Mouse (Mus musculus) urinary bladder, adult 18-20 months (tissue): ENCODE measurements at regions not wholly inside any gene's neighbourhood (a gene's known extent, or its start where the extent isn't known, plus 50 kb on each side); places are given as distances from the start of the nearest gene placed in this dataset.

Experiments
- DNase-seq, 2 experiments: peaks; one replicate each; pipeline ENCODE4 v3.0.0; 2022; ENCODE audit warnings: low spot score in 2 of 2, mixed read lengths in 2 of 2

DNA sequence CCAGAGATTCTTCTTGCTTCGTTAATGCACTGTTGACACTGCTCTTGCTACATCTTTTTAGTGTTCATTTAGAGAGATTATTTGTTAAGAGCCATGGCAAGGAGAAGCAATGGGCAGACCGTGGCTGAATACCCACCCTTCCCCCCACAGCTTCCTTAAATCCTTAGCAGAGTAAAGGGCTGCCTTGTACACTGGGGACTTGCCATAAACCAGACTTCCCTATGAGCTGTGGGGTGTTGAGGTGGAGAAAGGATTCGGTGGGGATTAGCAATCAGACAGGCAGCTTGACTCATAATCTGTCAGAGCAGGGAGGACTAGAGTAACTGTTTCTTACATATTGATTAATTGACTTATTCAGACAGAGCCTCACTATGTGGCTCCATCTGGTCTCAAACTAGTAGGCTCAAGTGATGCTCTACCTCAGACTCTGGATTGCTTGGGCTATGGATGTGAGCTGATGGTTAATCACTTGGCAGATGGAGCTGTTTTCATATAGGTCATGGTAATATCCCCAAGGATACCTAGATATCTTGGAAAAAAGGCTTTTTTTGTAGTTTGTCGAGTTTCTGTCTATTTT lies 166.7 kb downstream of the Cmpk2 start:
- no peak for DNase-seq

DNA sequence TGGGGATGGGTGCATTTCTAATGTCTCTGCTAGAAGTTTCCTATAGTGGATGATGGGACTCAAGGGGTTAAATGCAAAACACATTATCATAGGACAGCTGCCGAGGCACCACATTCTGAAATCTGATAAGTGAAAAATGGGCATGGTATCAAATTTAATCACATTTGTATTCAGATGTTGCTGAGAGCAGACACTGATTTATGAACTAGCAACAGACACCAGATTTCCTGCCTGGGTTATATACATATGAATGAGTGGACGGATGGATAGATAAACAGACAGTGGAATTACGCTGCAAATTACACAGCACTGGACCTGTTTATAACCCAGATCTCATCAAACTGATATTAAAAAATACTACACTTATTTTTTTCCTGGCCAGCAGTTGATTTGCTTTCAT lies 166.2 kb downstream of the Cmpk2 start:
- no peak for DNase-seq

DNA sequence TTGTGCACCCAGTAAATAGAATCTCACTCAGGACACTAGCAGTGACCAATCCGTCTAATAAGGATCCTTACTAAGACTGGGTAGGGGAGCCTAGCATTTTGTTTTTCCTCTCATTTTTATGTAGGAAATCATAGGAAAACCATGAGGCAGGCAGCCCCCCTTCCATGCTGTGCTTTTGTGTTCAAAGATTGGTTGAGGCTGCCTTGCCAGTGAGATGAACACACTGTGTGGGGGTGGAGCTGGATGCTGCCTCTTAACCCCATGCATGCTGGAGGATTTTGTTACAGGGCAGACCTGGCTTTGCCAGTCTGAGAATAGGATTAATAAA lies 162.8 kb downstream of the Cmpk2 start:
- DNase-seq, result no peak

DNA sequence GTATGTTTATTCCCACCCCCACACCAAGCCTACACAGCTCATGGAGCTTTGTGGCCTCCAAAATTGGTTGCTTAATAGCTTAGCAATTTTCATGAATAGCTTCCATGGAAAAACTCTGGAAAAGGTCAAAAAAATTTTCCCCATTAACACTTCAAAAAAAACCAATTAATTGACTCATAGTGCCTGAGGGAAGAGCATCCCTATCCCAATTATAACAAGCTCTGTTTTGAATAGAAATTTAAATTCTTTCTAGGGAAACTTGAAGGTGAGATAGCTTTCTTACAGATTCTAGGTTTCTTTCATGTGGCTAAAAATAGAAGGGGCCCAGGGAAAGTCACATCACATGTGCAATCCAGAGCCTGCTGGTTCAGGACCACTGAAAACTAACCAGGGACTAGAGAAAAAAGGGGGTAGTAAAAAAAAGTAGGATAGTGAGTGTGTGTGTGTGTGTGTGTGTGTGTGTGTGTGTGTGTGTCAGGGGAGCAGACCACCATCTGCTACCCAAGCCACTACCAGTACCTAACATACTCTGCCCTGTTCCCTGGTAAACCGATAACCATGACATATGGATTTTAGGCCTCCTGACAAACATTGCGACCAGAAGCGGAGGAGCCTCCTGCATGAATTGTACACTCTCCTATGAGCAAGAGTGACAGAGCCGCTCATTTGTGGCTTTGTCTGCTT lies 162.2 kb downstream of the Cmpk2 start:
- DNase-seq, result no peak

DNA sequence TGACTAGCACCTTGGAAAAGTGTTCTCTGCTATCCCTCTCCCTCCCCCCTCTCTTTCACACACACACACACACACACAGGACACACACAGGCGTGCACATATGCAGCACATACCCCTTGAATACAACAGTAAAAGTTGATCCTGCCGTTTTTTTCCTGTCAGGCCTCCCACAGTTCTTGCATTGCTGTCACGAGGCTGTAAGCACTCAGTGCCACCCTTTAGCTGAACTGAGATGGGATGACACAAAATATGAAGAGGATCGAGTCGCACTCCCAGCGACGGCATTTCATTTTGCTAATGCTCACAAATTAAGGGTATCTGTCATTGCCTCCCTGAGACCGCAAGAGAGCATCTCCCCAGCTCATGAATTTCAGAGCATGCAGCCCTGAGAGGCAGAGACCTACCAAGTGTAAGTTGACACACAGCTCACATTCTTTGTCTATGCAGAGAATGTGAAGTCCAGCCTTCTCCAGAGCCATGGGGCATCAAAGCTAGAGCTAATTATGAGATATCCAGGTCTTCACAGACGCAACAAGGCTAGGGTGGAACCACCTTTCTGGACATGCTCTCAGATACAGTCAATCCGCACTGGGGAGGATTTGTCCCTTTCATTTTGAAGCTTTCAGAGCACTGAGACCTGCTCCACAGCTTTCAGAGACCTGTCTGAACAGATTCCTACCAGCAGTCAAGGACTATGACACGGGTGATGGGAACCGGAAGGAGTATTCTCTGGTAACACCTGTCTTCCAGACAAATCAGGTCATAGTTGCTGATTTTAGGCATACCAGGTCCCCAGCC lies 152.3 kb downstream of the Cmpk2 start:
- no peak for DNase-seq

DNA sequence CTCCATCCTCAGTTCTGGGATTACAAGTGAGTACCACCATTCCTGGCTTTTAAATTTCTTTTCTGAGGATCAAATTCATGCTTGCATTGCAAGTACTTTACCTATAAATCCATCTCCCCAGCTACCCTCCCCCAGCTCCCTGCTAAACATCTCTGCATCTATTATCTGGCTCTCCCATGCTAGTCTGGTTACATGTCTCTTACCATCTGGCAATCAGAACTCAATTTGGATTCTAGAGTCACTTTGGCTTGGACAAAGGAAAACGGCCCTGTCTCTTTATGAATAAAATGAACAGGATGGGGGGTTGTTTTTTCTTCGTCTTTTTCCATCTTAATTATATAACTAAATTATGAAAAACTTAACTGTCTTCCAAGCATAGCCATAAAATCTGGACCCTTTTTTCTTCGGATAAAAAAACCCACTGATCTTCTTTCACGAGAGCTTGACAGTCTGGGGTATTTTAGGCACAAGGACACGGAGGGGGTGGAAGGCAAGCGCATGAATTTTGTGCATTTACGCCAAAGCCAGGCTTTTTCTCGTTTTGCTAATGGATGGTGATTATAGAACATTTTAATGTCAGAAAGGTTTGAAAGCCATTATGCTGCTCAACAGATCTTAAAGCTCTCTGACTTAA lies 151.6 kb downstream of the Cmpk2 start:
- DNase-seq, result no peak

DNA sequence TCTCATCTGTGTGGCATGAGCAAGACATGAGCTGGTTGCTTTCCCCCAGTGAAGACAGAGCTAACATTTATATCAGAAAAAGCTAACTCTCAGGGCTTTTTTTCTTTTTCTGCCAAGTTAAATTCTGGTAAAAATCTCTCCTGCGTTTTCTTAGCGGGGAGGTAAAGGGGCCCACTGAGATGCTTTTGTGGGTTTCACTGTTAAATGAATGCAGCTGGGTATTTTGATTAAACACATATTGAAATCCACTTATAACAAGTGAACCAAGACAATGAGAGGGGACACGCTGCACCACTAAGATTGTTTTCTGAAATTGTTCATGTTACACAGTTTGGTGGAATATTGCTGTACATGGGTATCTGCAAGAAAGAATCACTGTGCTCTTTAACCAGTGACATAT lies 149.0 kb downstream of the Cmpk2 start:
- no peak for DNase-seq

DNA sequence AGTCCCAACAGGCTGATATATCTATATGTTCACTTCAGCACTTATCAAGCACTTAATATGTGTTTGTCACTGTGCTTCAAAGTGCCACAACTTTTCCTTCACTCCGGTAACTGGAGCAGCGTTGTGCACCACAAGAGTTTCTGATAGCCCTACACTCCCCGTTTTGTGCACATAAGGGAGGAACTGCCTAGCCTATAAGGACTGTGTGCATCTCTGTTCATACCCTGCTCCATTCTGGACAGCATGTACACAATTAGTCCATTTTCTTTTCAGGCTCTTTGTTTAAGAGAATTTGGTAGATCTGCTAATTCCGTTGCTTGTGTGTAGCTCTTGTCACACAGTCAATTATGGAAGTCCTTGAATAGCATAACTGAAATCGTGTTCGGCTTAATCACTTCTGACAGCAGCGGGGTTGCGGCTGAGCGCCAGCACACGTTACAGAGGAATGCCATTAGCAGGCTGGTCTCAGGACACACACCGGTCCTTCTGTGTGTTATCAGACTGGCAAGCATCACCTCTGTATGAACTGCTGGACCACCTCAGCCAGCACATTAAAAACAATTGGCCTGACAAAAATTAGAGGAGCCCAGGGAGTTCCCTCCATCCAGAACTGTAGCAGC lies 144.2 kb downstream of the Cmpk2 start:
- DNase-seq, result no peak

DNA sequence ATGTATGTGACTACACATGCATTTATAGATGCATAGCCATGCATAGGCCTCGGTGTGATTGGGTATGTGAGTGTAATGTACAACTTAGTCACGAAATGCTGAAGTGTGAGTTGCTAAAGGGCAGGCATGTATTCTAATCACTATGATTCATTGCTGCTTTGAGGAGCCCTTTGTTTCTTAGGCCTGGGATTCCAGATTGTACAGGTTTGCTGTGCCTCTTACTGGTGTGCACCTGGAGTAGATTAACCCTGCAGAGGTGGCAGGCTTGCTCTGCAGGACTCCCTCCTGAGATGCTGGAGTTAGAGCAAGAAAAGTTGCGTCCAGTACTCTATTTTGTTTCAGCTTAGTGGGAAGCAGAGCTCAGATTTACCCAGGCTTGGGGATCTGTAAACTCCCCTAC lies 141.1 kb downstream of the Cmpk2 start:
- DNase-seq, result no peak

DNA sequence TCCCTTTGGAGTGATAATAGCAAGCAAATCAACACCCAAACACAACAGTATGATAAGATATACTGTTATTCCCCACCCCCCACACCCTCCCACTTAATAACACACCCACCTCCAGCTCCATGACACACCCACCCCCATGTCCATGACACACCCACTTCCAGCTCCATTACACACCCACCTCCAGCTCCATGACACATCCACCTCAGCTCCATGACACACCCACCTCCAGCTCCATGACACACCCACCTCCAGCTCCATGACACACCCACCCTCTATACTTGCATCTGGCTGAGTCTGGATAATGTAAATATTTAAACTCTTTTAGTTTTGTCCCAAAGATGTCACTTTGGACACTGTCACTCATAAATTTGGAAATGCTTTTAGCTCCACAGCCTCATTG lies 129.5 kb downstream of the Cmpk2 start:
- DNase-seq, result no peak

DNA sequence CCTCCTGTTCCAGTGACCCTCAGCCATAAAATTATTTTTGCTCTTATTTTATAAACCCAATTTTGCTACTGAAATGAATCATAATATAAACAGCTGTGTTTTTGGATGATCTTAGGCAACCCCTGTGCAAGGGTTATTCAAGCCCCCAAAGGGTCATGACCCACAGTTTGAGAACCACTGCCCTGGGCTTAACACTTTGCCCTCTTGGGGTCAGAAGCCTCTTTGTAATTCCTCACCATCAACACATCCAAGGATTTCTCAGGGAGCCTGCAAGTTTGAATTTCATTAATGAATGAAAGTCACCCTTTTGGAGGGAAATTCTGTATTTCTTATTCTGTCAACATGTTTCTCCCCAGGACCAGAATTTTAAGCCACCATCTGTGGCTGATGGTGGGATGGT lies 123.1 kb downstream of the Cmpk2 start:
- DNase-seq, result no peak

DNA sequence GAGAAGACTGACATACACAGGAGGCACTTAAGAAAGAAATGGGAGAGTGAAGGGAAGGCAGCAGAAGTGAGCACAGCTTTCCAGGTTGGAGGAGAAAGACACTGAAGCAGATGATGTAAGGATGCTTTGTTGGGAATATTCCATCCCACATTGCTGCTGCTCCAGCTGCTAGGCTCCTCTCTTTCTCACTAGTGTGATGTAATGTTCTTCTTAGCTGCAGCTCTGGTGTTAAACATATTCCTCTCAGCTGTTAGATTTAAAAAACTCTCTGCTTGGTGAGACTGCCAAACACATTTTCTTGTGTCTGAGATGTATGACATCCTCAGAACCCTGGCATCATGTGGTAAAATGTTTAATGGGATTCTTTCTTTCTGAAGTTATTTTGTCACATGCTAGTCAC lies 120.1 kb downstream of the Cmpk2 start:
- no peak for DNase-seq

DNA sequence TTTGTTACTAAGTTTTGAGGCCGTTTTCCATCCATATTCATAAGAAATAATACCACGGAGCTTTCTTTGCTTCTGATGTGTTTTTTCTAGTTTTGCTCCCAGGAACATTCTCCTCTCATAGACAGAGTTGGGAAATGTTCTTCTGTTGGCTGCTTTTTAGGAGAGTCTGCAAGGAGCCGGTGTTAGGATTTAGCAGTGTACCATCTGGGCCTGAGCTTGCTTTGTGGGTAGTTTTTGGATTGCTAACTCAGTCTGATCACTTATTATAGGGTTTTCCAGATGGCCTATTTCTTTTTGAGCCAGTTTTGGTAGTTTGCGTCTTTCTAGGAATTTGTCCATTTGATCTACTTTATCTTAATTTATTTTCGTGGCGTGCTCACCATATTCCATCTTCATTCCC lies 108.4 kb downstream of the Cmpk2 start:
- DNase-seq, result no peak

DNA sequence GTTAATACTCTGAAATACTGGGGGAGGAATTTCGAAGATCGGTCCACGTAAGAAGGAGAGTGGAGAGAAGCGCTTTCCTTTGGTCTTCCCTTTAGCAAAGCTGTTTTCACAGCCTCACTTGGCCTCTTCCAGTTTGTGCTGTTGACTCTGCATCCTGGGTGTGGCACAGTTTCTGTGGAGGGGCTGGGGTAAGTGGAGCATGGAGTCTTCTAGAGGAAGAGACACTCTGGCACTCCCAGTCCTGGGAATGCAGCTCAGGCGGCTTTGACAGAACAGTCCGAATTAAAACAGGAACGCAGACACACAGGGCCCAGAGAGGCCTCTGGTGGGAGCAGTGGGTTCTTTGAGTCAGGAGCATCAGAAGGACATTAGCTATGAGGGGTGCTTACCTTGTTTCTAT lies 102.6 kb downstream of the Cmpk2 start:
- no peak for DNase-seq

DNA sequence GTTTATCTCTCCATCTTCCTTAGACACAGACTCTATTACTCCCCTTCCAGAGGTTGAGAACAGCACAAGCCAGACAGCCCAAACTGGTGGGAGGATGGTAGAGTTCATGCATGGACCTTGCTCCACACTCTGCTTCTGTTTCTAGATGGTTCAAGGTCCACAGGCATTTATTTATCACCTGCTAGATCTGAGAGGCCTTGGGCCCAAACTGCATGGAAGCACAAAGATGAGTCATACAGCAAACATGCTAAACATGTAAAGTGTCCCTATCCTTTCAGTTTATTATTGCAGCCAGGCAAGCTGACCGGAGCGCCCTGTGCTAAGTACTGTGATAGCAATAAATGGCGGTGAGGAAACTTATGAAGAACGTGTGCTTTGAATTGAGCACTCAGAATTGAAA lies 98.4 kb downstream of the Cmpk2 start:
- DNase-seq, result no peak

DNA sequence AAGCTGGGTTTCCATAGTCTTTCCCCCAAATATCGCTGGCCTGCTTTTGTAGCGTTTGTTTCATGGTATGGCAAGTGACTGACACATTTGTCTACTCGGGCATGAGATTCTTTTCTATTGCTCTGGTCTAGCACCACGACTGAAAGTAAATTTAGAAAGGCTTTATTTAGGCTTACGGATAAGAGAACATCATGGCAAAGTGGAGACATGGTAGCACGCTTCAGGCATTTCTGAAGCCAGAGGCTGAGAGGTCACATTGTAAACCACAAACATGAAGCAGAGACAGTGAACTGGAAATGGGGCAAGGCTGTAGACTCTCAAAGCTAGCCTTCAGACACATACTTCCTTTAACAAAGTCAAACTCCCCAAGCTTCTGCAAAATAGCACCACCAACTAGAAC lies 93.9 kb downstream of the Cmpk2 start:
- no peak for DNase-seq

DNA sequence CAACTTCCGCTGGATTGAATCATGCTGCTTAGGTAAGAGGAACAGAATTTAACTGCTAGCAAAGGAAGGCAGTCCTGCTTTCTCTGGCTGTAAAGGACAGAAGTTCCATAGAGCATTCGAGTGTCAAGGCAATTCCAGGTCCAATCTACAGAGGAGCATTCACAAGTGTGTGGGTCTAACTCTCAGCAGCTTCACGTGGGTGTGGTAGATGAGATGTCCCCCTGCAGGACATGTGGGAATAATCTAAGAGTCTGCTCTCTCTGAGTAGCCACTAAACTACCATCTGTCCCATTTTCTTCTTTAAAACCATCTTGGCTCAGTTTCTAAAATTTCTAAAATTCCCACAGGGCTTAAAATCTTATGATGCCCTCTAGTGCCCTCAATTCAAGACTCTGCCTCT lies 90.6 kb downstream of the Cmpk2 start:
- DNase-seq, result no peak

DNA sequence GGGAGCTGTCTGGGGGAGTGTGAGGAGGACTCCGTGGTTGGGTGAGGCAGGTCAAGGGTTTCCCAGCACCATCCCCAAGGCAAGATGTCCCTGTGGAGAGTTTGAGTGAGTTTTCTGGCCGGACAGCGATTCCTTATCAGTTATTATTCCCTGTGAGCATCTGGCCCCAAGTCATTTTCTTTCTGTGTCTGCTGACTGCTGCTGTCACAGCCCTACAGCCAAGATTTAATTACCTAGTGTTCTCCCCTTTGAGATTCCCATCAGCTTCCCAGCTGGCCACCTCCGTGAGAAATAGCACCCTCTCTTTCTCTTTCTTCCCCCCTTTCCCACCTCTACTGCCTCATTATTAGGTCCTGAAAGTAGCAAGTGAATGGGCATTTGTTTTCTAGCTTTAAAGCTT lies 88.4 kb downstream of the Cmpk2 start:
- DNase-seq, result no peak

DNA sequence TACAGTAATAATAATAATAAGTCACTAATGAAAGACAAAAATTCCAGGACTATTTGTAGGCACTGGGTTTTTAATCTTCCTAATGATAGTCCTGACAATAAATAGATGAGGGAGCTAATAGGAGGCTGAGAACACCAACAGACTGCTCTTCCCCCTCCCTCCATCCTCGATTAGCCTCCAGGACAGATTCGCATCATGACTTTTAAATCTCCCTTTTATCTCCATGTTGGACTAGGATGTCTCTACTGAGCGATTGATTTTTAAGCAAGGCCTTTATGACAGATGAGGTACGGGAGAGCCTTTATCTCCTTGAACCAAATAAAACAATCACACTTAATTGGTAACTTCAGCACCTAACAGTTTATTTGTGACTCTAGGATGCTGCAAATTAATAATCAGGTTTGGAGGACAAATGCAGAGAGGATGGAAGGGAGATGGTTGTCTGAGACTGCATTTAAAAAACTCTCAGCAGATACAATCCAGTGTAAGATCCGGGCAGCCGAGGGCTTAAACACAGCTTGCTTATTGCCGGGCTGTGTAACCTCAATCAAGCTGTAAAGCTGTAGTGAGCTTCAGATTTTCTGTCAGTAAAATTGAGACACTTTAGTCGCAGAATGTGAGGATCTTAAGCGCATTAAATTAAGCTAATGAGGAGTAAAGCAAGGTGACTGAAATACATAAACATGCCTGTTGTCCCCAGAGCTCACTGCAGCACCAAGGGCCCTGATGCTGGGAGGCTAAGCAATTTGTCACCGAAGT lies 82.3 kb downstream of the Cmpk2 start:
- no peak for DNase-seq

DNA sequence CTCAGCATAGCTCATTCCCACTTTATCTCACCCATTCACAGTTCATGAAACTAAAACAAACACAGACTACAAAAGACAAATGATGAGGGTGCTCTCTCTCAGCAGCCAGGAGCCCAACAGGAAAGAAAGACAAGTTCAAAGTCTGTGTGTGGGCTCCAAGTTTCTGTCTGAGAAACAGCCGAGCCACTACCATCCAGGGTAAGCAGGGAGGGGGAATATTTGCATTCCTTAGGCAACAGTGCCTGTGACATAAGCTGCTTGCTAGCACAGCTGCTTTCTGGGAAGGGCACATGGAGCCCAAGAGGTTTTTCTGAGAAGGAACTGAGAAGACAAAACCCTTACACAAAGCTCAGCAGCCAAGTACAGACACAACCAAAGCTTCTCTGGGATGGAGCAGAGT lies 78.5 kb downstream of the Cmpk2 start:
- DNase-seq, result no peak

DNA sequence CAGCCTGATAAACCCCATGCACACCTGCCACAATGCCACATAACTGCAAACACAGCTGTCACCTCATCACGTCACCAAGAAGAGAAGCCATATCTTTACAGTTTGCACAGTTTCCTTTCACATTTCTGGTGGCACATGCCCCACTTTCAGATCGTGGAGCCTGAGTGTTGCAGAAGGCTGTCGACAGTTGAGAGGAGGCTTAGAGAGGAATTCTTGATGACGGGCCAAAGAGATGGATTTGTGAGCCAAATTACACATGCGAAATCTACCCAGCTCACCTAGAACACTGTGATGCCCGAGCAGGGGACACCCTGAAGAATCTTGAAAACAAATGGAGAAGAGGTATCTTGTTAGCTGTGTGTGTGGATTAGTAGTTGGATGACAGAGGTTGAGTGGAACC lies 77.4 kb downstream of the Cmpk2 start:
- no peak for DNase-seq

DNA sequence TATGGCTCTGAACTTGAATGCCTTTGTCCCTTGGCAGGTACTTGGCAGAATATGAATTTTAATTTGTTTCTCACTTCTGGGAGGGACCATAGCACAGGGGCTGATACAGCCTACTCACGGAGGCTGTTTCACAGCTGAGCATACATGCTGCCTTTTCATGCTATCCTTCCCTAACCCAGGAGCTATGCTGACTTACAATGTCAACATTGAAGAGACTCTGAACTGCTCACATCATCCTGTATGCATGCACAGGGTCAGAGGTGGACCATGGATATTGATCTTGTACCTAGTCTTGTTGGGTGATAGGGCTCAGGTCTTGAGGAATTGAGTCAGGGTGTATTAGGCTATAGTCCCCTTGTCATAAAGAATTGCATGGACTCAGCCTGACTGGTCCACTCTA lies 74.5 kb downstream of the Cmpk2 start:
- no peak for DNase-seq
